Mouse (Mus musculus) kidney, adult 2 months (tissue): ENCODE measurements around the gene Btbd18.

ENCODE experiments used
- CTCF ChIP-seq: fragments of 200-500 bp; conservative IDR thresholded peaks from 2 replicates; pipeline ENCODE4 v1.5.1; 2011; ENCODE audit warnings: low read depth, mild to moderate bottlenecking, control low read depth, low read length, moderate library complexity, mixed read lengths; ENCODE audit not compliant: insufficient read depth, insufficient read length
- POLR2A ChIP-seq: fragments of 200-500 bp; IDR thresholded peaks from one replicate; pipeline ENCODE4 v1.6.1; 2011; ENCODE audit warnings: low read depth, low read length, control low read depth

- TF ChIP-seq CTCF (no peak), POLR2A (peak; percentile 93)
Measured at GRCm38 (mm10) chr2:84714811-84715561, 56.1 kb downstream of the Btbd18 start, which contains the start of gene Zdhhc5.
